Mouse (Mus musculus) left cerebral cortex, postnatal 25 days (tissue): Measurements from ENCODE around the gene Acer3. TPM values are rescaled to one million over a fixed set of nuclear protein-coding genes. Genes with fewer than 3 reads are reported as not detected.
"Not testable (repeated sequence)": the region's sequence is repeated elsewhere in the genome, so short reads cannot be mapped to it uniquely, and the experiment has no call there.

Experiments used
- DNase-seq, 2 experiments: peaks; one replicate each; pipeline ENCODE4 v3.0.0; 2022; ENCODE audit warnings: low spot score in 2 of 2, mixed read lengths in 1 of 2
- intact Hi-C: fragments of 180-260 bp; cut with DNase I; formaldehyde crosslinking; loops from one replicate; pipeline ENCODE4 v1.15.1; 2025
- total RNA-seq, 2 experiments: library from RNA; stranded (reverse); gene quantifications; 2 replicates each; pipeline ENCODE4 v1.2.3; 2021

Gene Acer3
- total RNA-seq, 2 experiments from 2014 or later: 20.0 to 26.1 TPM

- peak in 1 of 2 experiments; percentile 26 for DNase-seq
- intact Hi-C loops: no loop called here
Measured at GRCm38 (mm10) chr7:98308607-98309218, 12.3 kb downstream of the Acer3 start.

GRCm38 (mm10) chr7:98307921-98308606, 12.9 kb downstream of the Acer3 start:
- intact Hi-C loops: no loop called here
- DNase-seq: no peak

GRCm38 (mm10) chr7:98307411-98307810, 13.6 kb downstream of the Acer3 start:
- no peak for DNase-seq
- intact Hi-C loops: no loop called here

GRCm38 (mm10) chr7:98292901-98293300, 28.1 kb downstream of the Acer3 start:
- intact Hi-C loops: no loop called here

GRCm38 (mm10) chr7:98289585-98289984, 31.4 kb downstream of the Acer3 start:
- DNase-seq: no peak
- intact Hi-C loops: loop anchor here (5.0 kb wide), 1 partner anchor 53 kb away; no protein-coding TSS in a partner anchor

More at GRCm38 (mm10) chr7:98292901-98293300, 28.1 kb downstream of the Acer3 start:
- DNase-seq: no peak

GRCm38 (mm10) chr7:98276263-98276662, 44.7 kb downstream of the Acer3 start:
- intact Hi-C loops: loop anchor here (5.0 kb wide), 1 partner anchor 171 kb away; no protein-coding TSS in a partner anchor
- peak in 1 of 2 experiments; percentile 4 for DNase-seq

- DNase-seq, intact Hi-C loops: not testable (repeated sequence)
Measured at GRCm38 (mm10) chr7:98268166-98268565, 52.8 kb downstream of the Acer3 start.

GRCm38 (mm10) chr7:98252520-98252919, 68.5 kb downstream of the Acer3 start:
- intact Hi-C loops: no loop called here
- no peak for DNase-seq

- DNase-seq: peak; percentile 42 to 68
- intact Hi-C loops: no loop called here
Measured at GRCm38 (mm10) chr7:98236686-98237359, 84.2 kb downstream of the Acer3 start.

- DNase-seq: no peak
- intact Hi-C loops: no loop called here
Measured at GRCm38 (mm10) chr7:98223796-98224195, 97.2 kb downstream of the Acer3 start.

- intact Hi-C loops: no loop called here
- DNase-seq: no peak
Measured at GRCm38 (mm10) chr7:98216713-98217112, 104.3 kb downstream of the Acer3 start.

GRCm38 (mm10) chr7:98202946-98203345, 118.1 kb downstream of the Acer3 start:
- intact Hi-C loops: no loop called here
- DNase-seq: no peak

GRCm38 (mm10) chr7:98201493-98202028, 119.4 kb downstream of the Acer3 start:
- intact Hi-C loops: no loop called here
- DNase-seq: no peak

GRCm38 (mm10) chr7:98200396-98200795, 120.6 kb downstream of the Acer3 start:
- intact Hi-C loops: no loop called here
- DNase-seq: no peak

GRCm38 (mm10) chr7:98199381-98199780, 121.6 kb downstream of the Acer3 start, which contains the start of gene B3gnt6:
Gene B3gnt6, minus strand, starts transcription at chr7:98199481.
- DNase-seq: no peak
- intact Hi-C loops: no loop called here

- intact Hi-C loops: no loop called here
- no peak for DNase-seq
Measured at GRCm38 (mm10) chr7:98195151-98195801, 125.7 kb downstream of the Acer3 start.

GRCm38 (mm10) chr7:98194026-98194792, 126.8 kb downstream of the Acer3 start:
- DNase-seq: peak; percentile 42 to 50
- intact Hi-C loops: no loop called here

- intact Hi-C loops: loop anchor here (2.0 kb wide), 1 partner anchor 39 kb away; no protein-coding TSS in a partner anchor
- peak; percentile 30 to 39 for DNase-seq
Measured at GRCm38 (mm10) chr7:98193515-98194025, 127.4 kb downstream of the Acer3 start.
